Mouse (Mus musculus): Measurements from ENCODE around the gene Rab11fip4. TPM values are rescaled to one million over a fixed set of nuclear protein-coding genes. Genes with fewer than 3 reads are reported as not detected.

Gene Rab11fip4
- total RNA-seq, 1 experiment from 2014 or later: 4.2 TPM

GRCm38 (mm10) chr11:79614880-79615279, 23.9 kb downstream of the Rab11fip4 start:
- no peak for DNase-seq

DNA sequence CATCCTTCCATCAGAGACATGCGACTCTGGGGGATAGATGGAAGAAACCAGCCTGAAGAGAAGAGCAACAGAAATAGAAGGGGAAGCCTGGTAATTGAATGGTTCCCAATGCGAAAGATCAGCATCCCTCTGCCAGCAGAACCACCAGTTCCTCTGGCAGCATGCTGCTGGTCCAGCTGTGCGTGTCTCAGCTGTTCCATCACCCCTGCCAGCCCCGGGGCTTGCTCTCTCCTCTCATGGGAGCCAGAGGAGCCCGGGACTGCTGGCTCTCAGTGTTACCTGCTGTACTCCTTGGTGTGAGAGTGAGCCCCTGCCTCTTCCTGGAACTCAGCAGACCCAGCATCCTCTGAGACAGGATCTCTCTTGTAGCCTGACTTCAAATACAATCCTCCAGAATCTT, 24.9 kb downstream of the Rab11fip4 start:
- no peak for DNase-seq

DNA sequence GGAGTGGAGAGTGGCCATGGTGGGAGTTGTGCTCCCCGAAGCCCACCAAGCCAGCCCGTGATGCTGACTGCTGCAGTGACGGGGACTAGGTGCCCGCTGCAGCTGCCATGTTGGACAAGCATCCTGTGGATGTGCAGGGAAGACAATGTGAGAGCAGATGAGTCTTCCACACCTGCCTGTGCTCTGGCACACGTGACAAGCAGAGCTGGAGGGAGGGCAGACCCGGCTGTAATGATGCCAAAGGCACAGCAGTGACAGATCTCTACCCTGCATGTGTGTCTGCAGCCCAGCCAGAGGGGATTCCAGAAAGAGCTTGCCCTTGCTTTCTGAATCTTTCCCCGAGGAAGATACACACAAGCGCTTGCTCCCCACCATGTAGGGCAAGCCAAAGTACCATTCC, 27.0 kb downstream of the Rab11fip4 start:
- DNase-seq: no peak

GRCm38 (mm10) chr11:79623029-79623428, 32.0 kb downstream of the Rab11fip4 start:
- no peak for DNase-seq

DNA sequence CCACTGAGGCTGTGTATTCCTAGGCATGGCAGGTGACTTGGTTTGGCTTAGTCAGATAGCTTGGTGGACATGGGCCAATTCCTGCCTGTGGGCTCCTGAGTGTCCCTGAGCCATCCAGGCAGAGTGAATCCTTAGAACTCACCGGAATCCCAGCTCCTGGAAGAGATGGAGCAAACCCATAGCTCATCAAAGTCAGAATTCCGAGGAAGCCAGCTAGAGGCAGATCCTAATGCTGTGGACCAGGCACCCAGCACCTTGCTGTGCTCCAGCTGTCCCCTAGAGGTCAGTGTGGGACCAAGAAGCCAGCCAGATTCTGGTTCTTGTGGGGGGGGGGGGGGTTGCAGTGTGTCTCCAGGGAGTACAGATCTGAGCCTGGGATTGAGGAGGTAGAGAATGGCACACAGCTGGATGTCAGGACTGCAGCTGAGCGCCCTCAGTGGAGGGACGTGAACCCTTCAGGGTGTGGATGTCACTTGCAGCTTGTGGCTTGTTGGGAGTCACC, 33.8 kb downstream of the Rab11fip4 start:
- peak; percentile 68 for DNase-seq

DNA sequence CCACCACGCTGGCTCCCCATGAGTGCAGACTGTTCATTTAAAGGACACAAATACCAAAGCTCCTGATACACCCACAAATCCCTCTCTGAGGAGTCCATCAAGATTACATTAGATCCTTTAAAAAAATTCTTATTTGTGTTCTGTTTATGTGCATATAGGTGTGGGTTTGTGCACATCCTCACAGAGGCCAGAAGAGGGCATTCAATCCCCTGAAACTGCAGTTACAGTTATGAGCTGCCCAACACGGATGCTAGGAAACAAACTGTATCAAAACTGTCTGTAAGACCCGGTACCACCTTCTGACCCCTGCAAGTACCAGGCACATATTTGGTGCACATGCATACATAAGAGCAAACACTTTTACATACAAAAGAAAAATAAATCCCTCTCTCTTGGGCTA, 37.7 kb downstream of the Rab11fip4 start:
- DNase-seq: no peak

- DNase-seq: no peak
These were observed 38.9 kb downstream of the Rab11fip4 start for GRCm38 (mm10) chr11:79629752-79630374.

DNA sequence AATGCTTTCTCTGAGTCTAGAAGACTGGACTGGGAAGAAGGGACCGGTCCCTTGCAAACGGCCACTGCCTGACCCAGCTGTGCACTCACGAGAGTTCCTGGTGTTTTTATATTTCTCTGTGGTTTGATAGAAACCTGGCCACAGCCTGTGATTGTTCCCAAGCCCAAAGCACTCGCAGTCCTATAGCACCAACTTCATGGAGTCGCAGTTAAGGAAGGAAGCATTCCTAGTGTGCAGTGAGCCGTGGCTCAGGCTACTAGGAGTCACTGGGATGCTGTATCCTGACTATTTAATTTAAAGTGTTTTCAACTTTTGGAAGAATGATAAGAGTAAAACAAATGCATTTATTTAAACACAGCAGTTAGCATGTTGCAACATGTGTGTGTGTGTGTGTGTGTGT, 39.5 kb downstream of the Rab11fip4 start:
- no peak for DNase-seq

- DNase-seq: no peak
These were observed 42.4 kb downstream of the Rab11fip4 start for GRCm38 (mm10) chr11:79633366-79633765.

DNA sequence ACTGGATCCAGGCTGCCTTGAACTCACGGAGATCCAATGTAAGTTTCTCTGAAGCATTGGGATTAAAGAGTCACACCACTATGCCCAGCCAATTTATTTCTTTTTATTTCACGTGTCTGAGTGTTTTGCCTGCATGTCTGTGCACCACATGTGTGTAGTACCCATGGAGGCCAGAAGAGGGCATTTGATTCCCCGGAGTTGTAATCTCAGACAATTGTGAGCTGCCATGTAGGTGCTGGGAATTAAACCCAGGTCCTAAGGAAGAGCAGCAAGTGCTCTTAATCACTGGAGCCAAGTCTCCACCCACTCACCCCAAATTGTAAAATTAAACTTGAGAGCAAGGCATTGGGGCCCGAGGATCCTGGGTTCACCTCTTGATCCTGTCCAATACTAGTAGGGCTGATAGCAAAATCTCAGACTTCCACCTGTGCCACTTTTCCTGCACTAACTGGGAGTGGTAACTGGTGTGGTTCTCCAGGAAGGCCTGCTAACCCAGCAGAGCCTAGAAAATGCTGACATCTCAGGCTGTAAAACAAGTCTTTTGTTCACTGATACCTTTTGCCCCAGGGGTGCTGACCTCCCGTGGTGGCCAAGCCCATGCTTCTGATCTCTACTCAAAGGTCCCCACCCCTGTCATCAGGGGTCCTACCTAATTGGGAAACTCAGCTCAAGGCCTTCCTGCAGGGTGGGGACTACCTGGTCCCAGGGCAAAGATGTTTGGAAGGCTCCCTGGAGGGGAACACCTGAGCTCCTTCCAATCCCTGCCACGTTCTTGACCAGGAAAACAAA, 44.8 kb downstream of the Rab11fip4 start:
- DNase-seq: no peak

DNA sequence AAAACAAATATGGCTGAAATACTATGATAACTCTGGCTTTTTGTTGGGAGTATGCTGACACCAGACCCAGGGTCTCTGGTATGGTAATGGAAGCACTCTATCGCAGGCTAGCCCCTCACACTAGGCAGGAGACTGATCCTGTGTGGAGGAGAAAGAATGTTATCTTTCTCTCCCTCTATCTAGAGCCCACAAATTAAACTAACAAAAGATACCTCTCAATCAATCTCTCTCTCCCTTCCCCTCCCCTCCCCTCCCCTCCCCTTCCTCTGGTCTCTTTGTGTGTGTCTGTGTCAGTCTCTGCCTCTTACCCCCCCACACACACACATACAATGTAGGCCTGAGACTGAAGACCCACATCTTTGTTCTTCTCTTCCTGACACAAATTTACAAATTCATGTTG, 45.5 kb downstream of the Rab11fip4 start:
- DNase-seq: no peak

- DNase-seq: no peak
These were observed 47.7 kb downstream of the Rab11fip4 start for GRCm38 (mm10) chr11:79638691-79639090.

DNA sequence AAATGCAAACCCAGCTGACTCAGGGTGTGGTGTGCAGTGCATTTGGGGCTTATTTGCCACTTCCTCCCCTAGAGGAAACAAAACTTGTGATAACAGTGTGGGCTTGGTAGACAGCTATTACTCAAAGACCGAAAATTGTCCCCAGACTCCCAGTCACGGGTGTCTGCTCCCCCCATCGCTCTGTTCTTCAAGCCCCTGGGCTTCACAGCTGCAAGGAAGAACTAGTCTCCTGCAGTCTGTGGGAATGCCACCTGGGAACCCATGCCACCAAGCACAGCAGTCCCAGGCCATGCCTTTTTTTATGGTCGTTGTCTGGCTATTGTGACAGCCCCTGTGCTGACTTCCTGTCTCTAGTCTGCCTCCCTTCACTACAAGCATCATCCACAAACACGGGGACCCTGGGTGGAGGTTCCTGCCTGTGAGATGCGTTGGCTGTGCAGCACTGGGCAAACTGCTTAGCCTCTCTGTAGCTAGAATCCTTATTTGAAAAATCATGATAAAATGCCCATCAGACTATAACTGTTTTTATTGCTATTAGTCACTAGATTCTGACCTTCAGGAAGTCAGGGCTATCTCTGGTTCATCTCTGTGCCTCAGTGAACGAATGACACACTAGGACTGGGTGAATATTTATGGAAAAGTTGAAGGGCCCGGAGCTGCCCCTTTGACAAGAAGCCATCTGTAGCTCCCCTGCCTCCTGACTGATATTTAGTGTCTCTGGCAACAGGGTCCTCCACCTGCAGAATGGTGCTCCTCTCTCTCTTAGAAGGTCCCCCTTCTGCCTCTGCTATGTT, 50.1 kb downstream of the Rab11fip4 start:
- DNase-seq: no peak

DNA sequence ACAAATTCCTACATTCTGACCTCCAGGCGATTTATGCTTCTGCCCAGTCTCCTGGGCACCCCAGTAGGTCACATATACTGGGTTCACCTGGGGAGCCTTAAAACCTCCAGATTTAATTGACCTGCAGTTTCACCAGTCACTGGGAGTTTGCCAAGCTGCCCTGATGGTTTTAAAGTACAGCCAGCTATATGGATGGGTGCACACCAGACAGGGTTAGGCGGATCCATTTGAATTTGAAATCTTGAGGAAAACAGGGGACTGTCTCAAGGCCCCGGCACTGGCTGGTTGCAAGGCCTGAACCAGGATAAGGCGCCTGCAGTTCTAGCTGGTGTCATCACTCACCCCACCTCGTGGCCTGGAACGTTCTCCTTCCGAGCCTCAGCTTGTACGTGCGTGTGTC, 52.7 kb downstream of the Rab11fip4 start:
- DNase-seq: no peak

- DNase-seq: no peak
These were observed 53.7 kb downstream of the Rab11fip4 start for GRCm38 (mm10) chr11:79644717-79645191.

GRCm38 (mm10) chr11:79646026-79646425, 55.0 kb downstream of the Rab11fip4 start:
- DNase-seq: no peak

DNA sequence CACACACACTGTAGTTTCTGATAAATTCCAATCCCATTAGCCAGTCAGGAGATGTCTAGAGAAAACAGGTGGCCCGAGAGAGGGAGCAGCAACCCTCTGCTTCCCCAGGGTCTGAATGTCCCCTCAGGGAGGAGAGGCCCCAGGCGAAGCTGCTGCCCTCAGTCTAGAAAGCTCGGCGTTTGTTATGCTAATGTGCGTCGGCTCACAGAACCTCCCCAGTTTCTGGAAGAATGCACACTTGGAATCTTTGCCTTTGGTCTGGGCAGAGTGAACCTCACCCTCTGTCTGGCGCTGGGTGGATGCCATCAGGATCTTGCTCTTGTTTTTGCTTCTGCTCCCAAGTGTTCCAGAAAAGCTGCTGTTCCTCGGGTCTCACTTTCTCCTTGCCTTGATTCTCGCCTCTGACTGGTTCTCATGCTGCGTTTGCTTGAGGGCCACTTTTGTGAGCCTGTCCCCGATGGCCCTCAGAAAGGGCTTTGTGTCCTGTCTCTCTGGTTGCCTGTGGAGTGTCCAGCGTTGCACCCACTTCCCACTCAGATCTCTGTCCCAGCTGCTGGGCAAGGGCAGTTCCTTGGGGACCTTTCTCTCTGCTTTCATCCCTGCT, 55.6 kb downstream of the Rab11fip4 start:
- DNase-seq: no peak

- DNase-seq: peak; percentile 57
These were observed 56.1 kb downstream of the Rab11fip4 start for GRCm38 (mm10) chr11:79647071-79647501.

- no peak for DNase-seq
These were observed 59.4 kb downstream of the Rab11fip4 start for GRCm38 (mm10) chr11:79650359-79650835.

- no peak for DNase-seq
These were observed 61.2 kb downstream of the Rab11fip4 start for GRCm38 (mm10) chr11:79652257-79652656.

DNA sequence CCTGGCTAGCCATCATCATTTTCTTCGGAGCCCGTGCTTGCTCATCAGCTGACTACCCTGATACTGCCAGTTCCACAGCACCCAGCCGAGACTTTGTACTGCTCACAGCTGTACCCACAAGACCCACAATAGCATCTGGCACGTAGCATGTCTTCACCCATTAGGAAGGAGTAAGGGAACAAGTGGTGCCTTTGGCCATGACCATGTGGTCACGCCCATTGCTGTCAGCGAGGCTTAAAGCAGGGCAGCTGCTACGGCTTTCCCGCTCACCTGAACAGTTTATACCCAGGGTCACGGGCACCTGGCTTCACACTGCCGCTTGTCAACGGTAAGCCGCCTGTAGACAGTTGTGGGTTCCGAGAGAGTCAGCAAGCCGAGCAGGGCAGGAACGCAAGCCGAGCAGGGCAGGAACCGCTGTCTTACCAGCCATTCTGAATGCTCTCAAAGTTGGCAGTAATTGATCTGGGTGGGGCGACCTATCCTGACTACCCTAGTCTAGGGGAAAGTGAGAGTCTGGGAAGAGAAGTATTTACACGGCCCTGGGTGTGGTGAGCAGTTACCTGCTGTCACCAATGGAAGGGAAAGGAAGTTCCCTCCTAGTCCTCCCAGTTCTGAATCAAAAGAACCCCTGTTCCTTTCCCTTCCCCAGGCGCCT, 62.0 kb downstream of the Rab11fip4 start:
- no peak for DNase-seq

DNA sequence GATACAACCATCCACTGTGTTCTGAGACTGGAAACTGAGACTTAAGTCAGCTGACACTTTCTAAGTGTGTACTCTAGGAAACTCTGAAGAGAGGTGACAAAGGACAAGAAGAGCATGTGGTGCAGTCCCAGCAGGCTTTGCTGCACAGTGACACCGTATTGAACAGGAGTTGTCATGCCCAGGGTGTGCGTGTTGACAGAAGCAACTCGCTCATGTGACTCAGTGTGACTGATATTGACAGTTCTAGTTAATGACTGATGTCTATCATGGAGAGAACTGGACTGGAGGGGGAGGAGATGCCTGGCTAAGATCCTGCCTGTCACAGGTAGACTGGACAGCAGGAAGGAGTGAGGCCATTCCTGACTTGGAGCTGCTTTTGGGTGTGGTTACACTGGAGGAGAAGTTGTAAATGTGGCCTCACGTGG, 63.4 kb downstream of the Rab11fip4 start:
- no peak for DNase-seq

All from adrenal gland, postnatal 25 days (tissue).